Comparison of ENCODE assay signal across 11 mouse cellular contexts in genomic region chr6:100113393-100114137, GRCm38 (mm10).
DNase-seq lines count a peak whose midpoint lies in the region.
"Had no signal": no experiment of that assay in that cellular context is flagged by ENCODE, and none has a peak within 500 bp of the region (broad histone marks: within the 10 kb centered on the region; RNA-seq: fewer than 3 reads in every experiment).

No protein-coding gene starts in this region.

- peak; percentile 32 to 46 for DNase-seq in cerebellum, postnatal 25 days
- no peak for DNase-seq in cerebellum, adult 11 months
- DNase-seq in lung, postnatal 10 days, result peak; percentile 41
- DNase-seq in lung, postnatal 25 days (ENCODE audit: low spot score), result no peak
- DNase-seq in fat pad, adult 2 months (ENCODE audit: extremely low read depth, low read depth, low spot score), result peak; percentile 30
- DNase-seq in kidney, postnatal 25 days, result peak; percentile 65 to 68
- DNase-seq in spleen, postnatal 10 days (ENCODE audit: low spot score in 2 of 2), result no peak
- DNase-seq in urinary bladder, postnatal 14 days (ENCODE audit: low spot score), result no peak
- DNase-seq: adrenal gland, adult 8-10 months; B cell, adult 2 months; thymus, postnatal 25 days had no signal

Comparison
In these comparisons a context has a peak if more than half of its experiments do, and no peak if none do; other contexts are left out.
1. DNase-seq: peak in cerebellum, postnatal 25 days (2 of 2), lung, postnatal 10 days (single experiment), fat pad, adult 2 months (single experiment) and kidney, postnatal 25 days (2 of 2); none in cerebellum, adult 11 months (single experiment), lung, postnatal 25 days (single experiment), spleen, postnatal 10 days (0 of 2) and urinary bladder, postnatal 14 days (single experiment).